Mouse (Mus musculus) ES-Bruce4 (cell line): ENCODE data around the gene Synpo2.

Experiments used
- CTCF ChIP-seq: IDR thresholded peaks from one replicate; pipeline ENCODE4 v1.8.1; 2011; ENCODE audit warnings: low read depth, low read length
- EP300 ChIP-seq: IDR thresholded peaks from 2 replicates; pipeline ENCODE4 v1.6.1; 2011; ENCODE audit warnings: low read depth, low read length; ENCODE audit not compliant: insufficient read depth
- POLR2A ChIP-seq: IDR thresholded peaks from one replicate; pipeline ENCODE4 v1.8.1; 2011; ENCODE audit warnings: low read length; ENCODE audit not compliant: insufficient read depth

- TF ChIP-seq POLR2A (no peak), CTCF (no peak), EP300 (no peak)
Measured at GRCm38 (mm10) chr3:123187370-123188124, 48.4 kb downstream of the Synpo2 start.
